Mouse (Mus musculus): Measurements from ENCODE around the gene Slc13a3.

GRCm38 (mm10) chr2:165459663-165460062 lies 13.4 kb downstream of the Slc13a3 start:
- no peak for TF ChIP-seq CTCF (IDR thresholded peaks at IDR 0.05)
- TF ChIP-seq POLR2A (IDR thresholded peaks at IDR 0.05; ENCODE audit: insufficient read depth, low read depth, low read length), result no peak
- TF ChIP-seq EP300 (IDR thresholded peaks at IDR 0.05; ENCODE audit: insufficient read depth, low read depth, low read length), result no peak
